Mouse (Mus musculus) erythroid progenitor cell, adult 5-6 weeks (primary cell): ENCODE data around the gene Gm20388. TPM values are rescaled to one million over a fixed set of nuclear protein-coding genes. Genes with fewer than 3 reads are reported as not detected.

Experiments used
- ATAC-seq: replicated peaks from 2 replicates; pipeline ENCODE4 v1.8.0; 2016; ENCODE audit warnings: moderate number of reproducible peaks, mild to moderate bottlenecking, moderate TSS enrichment, inconsistent platforms; ENCODE audit not compliant: poor library complexity, low FRiP score, severe bottlenecking
- total RNA-seq, 2 experiments: library from RNA; stranded (forward) in 1 of 2; stranded (reverse) in 1 of 2; fragments of 150-400 nt in 1 of 2; fragments of 186-747, 209-891 nt in 1 of 2; gene quantifications; 2 replicates each; pipeline versions ENCODE4 v1.2.3 to v1.2.4; 2015 to 2017; ENCODE audit warnings: low replicate concordance in 2 of 2

Gm20388 gene
- total RNA-seq, 2 experiments from 2014 or later: 4.2 TPM; not detected in 1

- peak; percentile 76 for ATAC-seq
Observed at GRCm38 (mm10) chr8:120179027-120179431, 268.4 kb downstream of the Gm20388 start.

- no peak for ATAC-seq
Observed at GRCm38 (mm10) chr8:120180445-120180970, 269.9 kb downstream of the Gm20388 start.

- no peak for ATAC-seq
Observed at GRCm38 (mm10) chr8:120181274-120181673, 270.6 kb downstream of the Gm20388 start.

- no peak for ATAC-seq
Observed at GRCm38 (mm10) chr8:120181861-120182414, 271.3 kb downstream of the Gm20388 start.

- ATAC-seq: no peak
Observed at GRCm38 (mm10) chr8:120184366-120184765, 273.7 kb downstream of the Gm20388 start.

GRCm38 (mm10) chr8:120184850-120185792 is 274.5 kb downstream of the Gm20388 start:
- ATAC-seq: no peak

- ATAC-seq: no peak
Observed at GRCm38 (mm10) chr8:120186454-120186853, 275.8 kb downstream of the Gm20388 start.

- ATAC-seq: no peak
Observed at GRCm38 (mm10) chr8:120188510-120188909, 277.9 kb downstream of the Gm20388 start.

GRCm38 (mm10) chr8:120189440-120189839 is 278.8 kb downstream of the Gm20388 start:
- no peak for ATAC-seq

GRCm38 (mm10) chr8:120190107-120190809 is 279.6 kb downstream of the Gm20388 start:
- ATAC-seq: no peak

- no peak for ATAC-seq
Observed at GRCm38 (mm10) chr8:120190810-120191413, 280.3 kb downstream of the Gm20388 start.

- ATAC-seq: no peak
Observed at GRCm38 (mm10) chr8:120191633-120192032, 281.0 kb downstream of the Gm20388 start.

GRCm38 (mm10) chr8:120192118-120192517 is 281.5 kb downstream of the Gm20388 start:
- ATAC-seq: no peak

- no peak for ATAC-seq
Observed at GRCm38 (mm10) chr8:120201351-120201750, 290.7 kb downstream of the Gm20388 start.

- ATAC-seq: no peak
Observed at GRCm38 (mm10) chr8:120202546-120202945, 291.9 kb downstream of the Gm20388 start.

GRCm38 (mm10) chr8:120204736-120205360 is 294.2 kb downstream of the Gm20388 start:
- ATAC-seq: no peak

- no peak for ATAC-seq
Observed at GRCm38 (mm10) chr8:120205916-120206315, 295.3 kb downstream of the Gm20388 start.

- ATAC-seq: no peak
Observed at GRCm38 (mm10) chr8:120207364-120207763, 296.7 kb downstream of the Gm20388 start.

- ATAC-seq: no peak
Observed at GRCm38 (mm10) chr8:120208113-120208512, 297.5 kb downstream of the Gm20388 start.
